Comparison of ENCODE assay signal across 13 mouse cellular contexts in genomic region chr1:164713798-164714551, GRCm38 (mm10).
A peak's percentile ranks its signal among the peaks of the same experiment; 100 is the strongest.
DNase-seq lines count a peak whose midpoint lies in the region; ATAC-seq and TF ChIP-seq lines count a peak whose summit lies in the region.
"Had no signal": no experiment of that assay in that cellular context is flagged by ENCODE, and none has a peak within 500 bp of the region (broad histone marks: within the 10 kb centered on the region; RNA-seq: fewer than 3 reads in every experiment).

No protein-coding gene starts in this region.

- DNase-seq in Patski (ENCODE audit: low read depth, low spot score), result peak; percentile 69
- DNase-seq in intestine, embryonic 14.5 days (ENCODE audit: low spot score), result peak; percentile 45
- peak; percentile 39 to 75 for DNase-seq in kidney, postnatal 36 days
- DNase-seq in lung, postnatal 36 days, result peak; percentile 50
- no peak for DNase-seq in adrenal gland, postnatal 10 days
- DNase-seq in thymus, postnatal 4 days, result no peak
- DNase-seq in thymus, adult 18-20 months, result no peak
- DNase-seq: cerebellum, adult 18-20 months; heart, postnatal 36 days; retina, postnatal 1 day had no signal

- no peaks in the 10 kb centered on the region for H3K4me1 ChIP-seq in intestine, embryonic 14.5 days (replicated peaks; ENCODE audit: control insufficient read depth, insufficient read depth, low read length)
- H3K4me1 ChIP-seq: neural tube, embryonic 13.5 days had no signal

- no peak overlapping the region for H3K9ac ChIP-seq in intestine, embryonic 14.5 days (ENCODE audit: low read length)
- H3K9ac ChIP-seq: neural tube, embryonic 13.5 days had no signal

- H3K27ac ChIP-seq in intestine, embryonic 14.5 days (ENCODE audit: low read depth), result peak overlapping the region; percentile 29; the same call in 1 of the 2 replicates
- H3K27ac ChIP-seq: neural tube, embryonic 13.5 days had no signal

- ATAC-seq in Patski, result peak; percentile 73
- peak; percentile 69; the same call in 1 of the 2 replicates for ATAC-seq in intestine, embryonic 14.5 days (replicated peaks; ENCODE audit: low FRiP score, low TSS enrichment, low read depth)
- ATAC-seq: forebrain, embryonic 14.5 days had no signal

- TF ChIP-seq CTCF in Patski (IDR thresholded peaks at IDR 0.05), result no peak

- in situ Hi-C loops in Patski (cut with MboI; ENCODE audit: low pct_unique_long_range_greater_than_20kb), result no loop called here

- H3K27me3 ChIP-seq in Patski, result no peaks in the 10 kb centered on the region
- H3K27me3 ChIP-seq in intestine, embryonic 14.5 days (replicated peaks; ENCODE audit: control insufficient read depth, insufficient read depth, low read length), result no peaks in the 10 kb centered on the region
- H3K27me3 ChIP-seq: CH12.LX; neural tube, embryonic 13.5 days had no signal

- WGBS in intestine, embryonic 14.5 days, result 48% methylated on average over 4 of the region's 4 CpGs

- CTCF ChIA-PET in Patski (lab: Charles Lee), result interaction anchor here (1.3 to 5.0 kb wide), 4 partner anchors 12 to 191 kb away, joined by 3 to 22 read pairs (median 4); no protein-coding TSS in a partner anchor

- H3K4me2 ChIP-seq in intestine, embryonic 14.5 days (ENCODE audit: low read length), result no peak overlapping the region
- H3K4me2 ChIP-seq: neural tube, embryonic 13.5 days had no signal

- no peak overlapping the region for H3K4me3 ChIP-seq in intestine, embryonic 14.5 days (ENCODE audit: low read depth, low read length)
- H3K4me3 ChIP-seq: neural tube, embryonic 13.5 days had no signal

- no peaks in the 10 kb centered on the region for H3K9me3 ChIP-seq in intestine, embryonic 14.5 days (ENCODE audit: control insufficient read depth, low read length)
- H3K9me3 ChIP-seq: neural tube, embryonic 13.5 days had no signal

- H3K36me3 ChIP-seq in intestine, embryonic 14.5 days (ENCODE audit: control insufficient read depth, insufficient read depth, low read length), result no peaks in the 10 kb centered on the region
- H3K36me3 ChIP-seq: neural tube, embryonic 13.5 days had no signal

- POLR2A ChIA-PET in Patski (lab: Charles Lee), result interaction anchor here (2.1 kb wide), 1 partner anchor 257 kb away, joined by 6 read pairs; no protein-coding TSS in a partner anchor

Comparison
In these comparisons a context has a peak if more than half of its experiments do, and no peak if none do; other contexts are left out.
1. DNase-seq: peak in Patski (single experiment), intestine, embryonic 14.5 days (single experiment), kidney, postnatal 36 days (2 of 2) and lung, postnatal 36 days (single experiment); none in adrenal gland, postnatal 10 days (single experiment), thymus, postnatal 4 days (single experiment) and thymus, adult 18-20 months (0 of 2).